Mouse (Mus musculus) gastrocnemius, adult 2 months (tissue): Measurements from ENCODE around the gene Igll1. TPM values are rescaled to one million over a fixed set of nuclear protein-coding genes. Genes with fewer than 3 reads are reported as not detected.
A peak's percentile ranks its signal among the peaks of the same experiment; 100 is the strongest.
"Not testable (repeated sequence)": the region's sequence is repeated elsewhere in the genome, so short reads cannot be mapped to it uniquely, and the experiment has no call there.

ENCODE experiments used
- DNase-seq: peaks from one replicate; pipeline ENCODE4 v3.0.0; 2022
- H3K27ac ChIP-seq: fragments of 200-600 bp; 2 replicates; pipeline ENCODE4 v1.8.1; 2022; ENCODE audit warnings: mild to moderate bottlenecking
- H3K4me3 ChIP-seq: fragments of 200-600 bp; 2 replicates; pipeline ENCODE4 v1.8.1; 2022; ENCODE audit warnings: mild to moderate bottlenecking, moderate library complexity
- CTCF ChIP-seq: fragments of 200-600 bp; IDR thresholded peaks from 2 replicates; pipeline ENCODE4 v1.8.1; 2022; ENCODE audit warnings: antibody characterized with exemption, mild to moderate bottlenecking, moderate library complexity
- intact Hi-C: fragments of 180-260 bp; cut with DNase I; formaldehyde crosslinking; loops from one replicate; pipeline ENCODE4 v1.15.1; 2025
- total RNA-seq, 2 experiments: library from RNA; stranded (reverse); gene quantifications; 2 replicates each; pipeline ENCODE4 v1.2.3; 2021

The Igll1 gene
- total RNA-seq, 2 experiments from 2014 or later = not detected

DNA sequence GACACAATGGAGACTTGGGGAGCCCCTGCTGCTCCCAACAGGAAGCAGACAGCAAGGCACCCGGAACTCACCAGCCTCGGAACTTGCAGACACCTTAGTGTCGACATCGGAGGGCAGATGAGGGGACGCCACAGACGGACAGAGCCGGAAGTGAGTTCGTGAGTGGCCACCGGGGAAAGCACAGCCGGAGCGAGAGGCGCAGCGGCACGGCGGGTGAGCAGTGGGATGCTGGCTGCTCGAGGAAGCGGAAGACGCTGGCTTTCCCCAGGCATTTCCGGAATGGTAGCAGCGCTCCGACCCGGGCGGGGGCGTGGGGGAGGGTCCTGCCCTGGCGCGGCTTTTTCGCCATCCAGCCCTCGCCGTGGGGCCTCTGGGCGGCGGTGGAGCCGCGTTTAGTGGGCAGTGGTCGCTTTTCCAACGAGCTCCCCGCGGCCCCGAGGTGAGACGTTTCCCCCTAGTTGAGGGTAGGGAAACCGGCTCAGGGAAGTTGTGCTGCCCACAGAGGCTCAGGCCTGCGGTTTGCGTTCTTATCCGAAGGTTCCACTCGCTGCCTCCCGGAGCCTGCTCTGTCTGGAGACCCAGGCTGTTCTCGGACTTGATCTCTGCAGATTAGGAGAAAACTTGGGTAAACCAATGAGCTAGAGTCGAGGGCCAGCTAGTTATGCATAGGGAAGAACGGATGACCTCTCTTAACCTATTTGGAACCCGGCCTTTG lies 7.0 kb upstream of the Igll1 start, which contains the start of the genes Top3b and Vpreb1:
Gene Top3b (plus strand): TSS at position 120 of the 715 bp plus-strand sequence.
Gene Vpreb1 (minus strand): TSS at position 227 of the 715 bp plus-strand sequence.
- intact Hi-C loops = no loop called here
- Histone ChIP-seq H3K27ac (peak within 1 kb of the TSS; percentile 95), H3K4me3 (peak within 1 kb of the TSS; percentile 92)
- DNase-seq = peak; percentile 92
- peak; percentile 37; the same call in 1 of the 2 replicates for TF ChIP-seq CTCF

DNA sequence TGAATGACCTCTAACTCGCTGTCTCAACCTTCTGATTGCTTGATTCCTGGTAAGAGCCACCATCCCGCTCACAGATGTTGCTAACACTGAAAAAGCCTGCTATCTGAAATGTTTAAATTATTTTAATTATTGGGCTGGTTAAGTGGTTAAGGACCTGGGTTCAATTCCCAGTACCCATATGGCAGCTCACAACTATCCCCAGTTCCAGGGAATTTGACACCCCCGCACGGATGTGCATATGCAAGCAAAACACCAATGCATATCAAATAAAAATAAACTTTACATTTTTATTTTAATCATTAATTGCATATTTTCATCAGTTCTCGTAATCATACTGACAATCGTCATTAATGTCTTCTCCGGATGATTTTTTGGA lies 6.4 kb upstream of the Igll1 start:
- Histone ChIP-seq H3K4me3 (peak overlapping the region; percentile 92), H3K27ac (peak overlapping the region; percentile 95)
- intact Hi-C loops = no loop called here
- no peak for TF ChIP-seq CTCF
- no peak for DNase-seq

DNA sequence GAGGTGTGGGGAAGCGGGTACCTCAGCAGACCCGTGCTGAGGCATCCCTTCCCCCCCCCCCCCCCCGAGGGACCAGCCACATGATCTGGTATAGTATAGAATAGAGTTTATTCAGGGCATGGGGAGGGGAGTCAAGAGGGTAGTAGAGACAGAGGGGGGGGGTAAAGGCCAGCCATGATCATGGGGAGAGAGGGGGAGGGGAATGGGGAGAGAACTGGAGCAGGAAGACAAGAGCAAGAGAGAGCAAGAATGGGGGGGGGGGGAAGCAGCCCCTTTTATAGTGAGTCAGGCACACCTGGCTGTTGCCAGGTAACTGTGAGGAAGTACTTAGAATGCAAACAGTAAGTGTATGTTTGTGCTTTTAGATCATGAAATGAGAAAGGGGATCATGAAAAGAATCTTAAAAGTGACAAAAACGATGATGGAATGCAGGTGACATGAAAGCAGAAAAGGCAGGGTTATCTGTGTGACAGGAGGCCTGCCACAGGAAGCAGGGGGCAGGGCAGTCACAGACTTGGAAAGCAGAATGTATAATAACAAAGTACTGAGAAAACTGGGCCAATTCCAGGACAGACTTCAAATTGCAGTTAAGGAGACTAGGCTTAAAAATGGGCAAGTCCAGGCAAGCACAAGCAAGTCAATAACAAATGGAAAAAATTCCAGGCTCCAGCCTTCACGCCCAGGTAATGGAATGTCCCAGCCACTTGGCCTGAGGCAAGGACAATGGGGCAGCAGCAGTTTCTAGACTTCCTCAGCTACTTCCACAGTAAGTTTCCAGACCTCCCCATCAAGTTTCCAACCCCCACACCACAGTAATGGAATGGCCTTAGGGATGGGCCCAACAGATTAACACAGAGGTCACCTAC lies 2.1 kb upstream of the Igll1 start:
- peak overlapping the region; percentile 56 for H3K27ac ChIP-seq
- DNase-seq = no peak
- TF ChIP-seq CTCF = no peak
- H3K4me3 ChIP-seq = no peak overlapping the region
- intact Hi-C loops = no loop called here

DNA sequence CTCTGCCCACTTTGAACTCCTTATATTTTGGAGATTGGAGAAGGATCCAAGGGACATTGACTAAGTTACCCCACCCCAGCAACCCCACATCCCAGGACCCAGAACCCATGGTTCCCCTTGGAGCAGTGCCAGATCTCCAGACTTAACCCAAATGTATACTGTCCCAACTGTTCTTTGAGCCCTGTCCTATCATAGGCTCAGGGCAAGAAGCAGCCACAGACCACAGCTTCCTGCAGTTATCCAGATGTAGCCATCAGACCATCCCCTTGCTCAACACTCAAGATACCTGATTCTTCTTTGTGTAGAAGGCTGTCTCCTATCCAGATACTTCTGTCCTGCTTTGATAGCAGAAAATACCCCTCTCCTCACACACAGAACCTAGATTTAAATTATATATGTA lies 1.4 kb upstream of the Igll1 start:
- intact Hi-C loops = no loop called here
- Histone ChIP-seq H3K27ac (peak overlapping the region; percentile 12; the same call in 1 of the 2 replicates), H3K4me3 (no peak overlapping the region)
- TF ChIP-seq CTCF = no peak
- DNase-seq = no peak

DNA sequence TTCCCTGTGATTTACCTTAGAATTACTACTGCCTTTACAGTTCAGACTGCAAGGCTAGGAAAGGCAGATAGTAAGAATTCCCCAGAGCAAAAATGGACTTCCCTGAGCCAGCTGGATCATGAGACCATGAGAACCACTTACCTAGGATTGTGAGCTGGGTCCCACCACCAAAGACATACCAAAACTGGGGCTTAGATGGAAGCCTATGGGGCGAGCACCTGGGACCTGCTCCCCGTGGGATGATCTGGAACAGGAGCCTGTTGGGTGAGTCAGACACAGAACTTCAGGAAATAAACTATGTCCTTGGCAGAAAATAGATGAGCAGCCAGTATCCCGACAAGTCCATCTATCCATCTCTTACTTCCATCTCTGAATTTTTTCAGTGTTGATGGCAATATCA lies 1.5 kb downstream of the Igll1 start:
- DNase-seq = no peak
- intact Hi-C loops = no loop called here
- TF ChIP-seq CTCF = no peak

DNA sequence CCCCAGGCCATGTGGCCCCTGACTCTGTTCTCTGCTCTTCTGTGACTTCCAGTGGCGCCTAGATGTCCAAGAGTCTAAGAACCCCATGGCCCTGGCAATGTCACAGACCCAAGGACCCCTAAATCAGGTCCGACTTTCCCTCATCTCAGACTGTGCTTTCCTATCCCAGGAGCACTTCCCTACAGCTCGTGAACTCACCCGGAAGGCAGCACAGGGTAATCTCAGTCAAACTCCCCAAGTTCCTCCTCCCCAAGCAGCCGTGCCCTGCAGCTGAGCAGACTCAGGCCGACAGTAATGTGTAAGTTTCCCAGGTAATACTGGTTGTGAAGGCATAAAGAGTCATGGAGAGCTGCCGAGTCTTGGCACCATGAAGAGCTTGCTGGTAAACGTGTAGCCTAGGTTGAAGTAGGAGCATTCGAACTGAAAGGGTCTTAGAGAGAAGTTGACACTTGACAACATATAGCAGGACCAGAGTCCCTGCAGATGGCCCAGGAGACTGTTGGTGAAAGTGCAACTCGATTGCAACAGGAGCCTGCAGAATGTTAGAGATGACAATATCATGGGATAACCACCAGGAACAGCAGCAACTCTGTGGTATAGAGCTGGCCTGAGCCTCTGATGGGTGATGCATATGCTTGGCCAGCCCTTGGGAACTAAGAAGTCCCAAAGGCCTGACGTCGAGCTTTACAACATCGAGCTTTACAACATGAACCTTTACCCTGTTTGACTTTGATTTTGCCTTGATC lies 6.9 kb downstream of the Igll1 start:
- DNase-seq = no peak
- TF ChIP-seq CTCF = no peak
- Histone ChIP-seq H3K4me3 (no peak overlapping the region), H3K27ac (no peak overlapping the region)
- intact Hi-C loops = loop anchor here (5.0 kb wide), 1 partner anchor 55 kb away; no protein-coding TSS in a partner anchor

More for the DNA sequence above, 1.5 kb downstream of the Igll1 start:
- H3K27ac ChIP-seq = no peak overlapping the region
- H3K4me3 ChIP-seq = no peak overlapping the region

DNA sequence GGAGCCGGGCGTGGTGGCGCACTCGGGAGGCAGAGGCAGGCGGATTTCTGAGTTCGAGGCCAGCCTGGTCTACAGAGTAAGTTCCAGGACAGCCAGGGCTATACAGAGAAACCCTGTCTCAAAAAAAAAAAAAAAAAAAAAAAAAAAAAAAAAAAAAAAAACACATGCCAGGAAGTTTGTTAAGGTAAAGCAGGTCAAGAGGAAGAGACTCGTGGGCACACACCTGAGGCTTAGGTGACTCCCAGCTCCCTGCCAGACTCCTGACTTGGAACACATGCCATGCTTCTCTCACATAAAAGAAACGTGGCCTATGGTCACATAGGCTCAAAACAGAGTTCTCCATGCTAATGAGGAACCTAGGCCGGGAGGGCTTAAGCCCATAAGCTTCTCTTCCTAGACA lies 7.7 kb downstream of the Igll1 start:
- H3K27ac ChIP-seq, DNase-seq, H3K4me3 ChIP-seq: not testable (repeated sequence)
- intact Hi-C loops = loop anchor here (5.0 kb wide), 1 partner anchor 56 kb away; no protein-coding TSS in a partner anchor

DNA sequence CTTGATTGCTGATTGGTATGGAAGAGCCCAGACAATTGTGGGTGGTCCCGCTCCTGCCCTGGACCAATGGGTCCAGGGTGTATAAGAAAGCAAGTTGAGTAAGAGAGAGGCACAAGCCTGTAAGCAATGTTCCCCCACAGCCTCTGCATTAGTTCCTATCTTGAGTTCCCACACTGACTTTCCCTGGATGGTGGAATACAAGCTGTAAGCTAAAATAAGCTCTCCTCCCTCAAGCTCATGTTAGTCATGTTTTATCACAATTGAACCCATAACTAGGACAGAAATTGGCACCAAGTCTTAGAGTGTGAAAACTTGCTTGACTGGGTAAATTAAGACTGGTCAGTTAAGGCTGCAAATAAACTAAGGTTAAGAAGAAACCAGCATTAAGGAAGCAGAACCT lies 8.2 kb downstream of the Igll1 start:
- Histone ChIP-seq H3K27ac (no peak overlapping the region; the same call in 1 of the 2 replicates), H3K4me3 (no peak overlapping the region)
- TF ChIP-seq CTCF = no peak
- no peak for DNase-seq
- intact Hi-C loops = loop anchor here (5.0 kb wide), 1 partner anchor 57 kb away; no protein-coding TSS in a partner anchor

DNA sequence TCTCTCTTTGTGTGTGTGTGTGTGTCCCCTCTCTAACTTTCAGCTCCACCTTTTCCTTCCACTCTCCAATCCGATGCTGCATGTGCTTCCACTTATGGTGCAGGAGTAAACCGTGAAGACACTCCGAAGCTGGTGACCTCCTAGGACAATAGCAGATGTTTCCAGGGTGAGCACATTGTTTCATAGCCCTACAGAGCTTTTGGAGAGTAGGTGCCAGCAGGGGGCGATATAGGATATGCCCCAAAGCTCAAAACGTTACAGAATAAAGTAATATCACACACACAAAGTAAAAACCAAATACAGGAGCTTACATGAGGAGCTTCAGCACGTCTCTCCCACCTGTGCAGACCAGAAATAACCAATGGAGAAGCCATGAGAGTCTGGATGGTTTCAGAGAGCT lies 8.9 kb downstream of the Igll1 start:
- Histone ChIP-seq H3K4me3 (no peak overlapping the region), H3K27ac (no peak overlapping the region; the same call in 1 of the 2 replicates)
- peak; percentile 51 for DNase-seq
- TF ChIP-seq CTCF = peak; percentile 80
- intact Hi-C loops = loop anchor here (5.0 kb wide), 1 partner anchor 57 kb away; no protein-coding TSS in a partner anchor

DNA sequence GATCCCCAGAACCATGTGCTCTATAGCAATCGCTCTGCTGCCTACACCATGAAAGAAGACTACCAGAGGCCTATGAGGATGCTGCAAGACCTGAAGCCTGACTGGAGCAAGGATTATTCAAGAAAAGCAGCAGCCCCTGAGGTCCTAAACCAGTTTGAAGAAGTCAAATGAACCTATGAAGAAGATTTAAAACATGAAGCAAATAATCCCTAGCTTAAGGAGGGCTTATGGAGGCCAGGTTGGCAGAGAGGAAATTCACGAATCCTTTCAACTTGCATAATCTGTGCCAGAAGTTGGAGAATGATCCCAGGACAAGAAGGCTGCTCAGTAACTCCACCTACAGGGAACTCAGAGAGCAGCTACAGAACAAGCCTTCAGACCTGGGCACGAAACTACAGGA lies 11.4 kb downstream of the Igll1 start:
- Histone ChIP-seq H3K27ac (no peak overlapping the region), H3K4me3 (no peak overlapping the region)
- intact Hi-C loops = no loop called here
- DNase-seq = no peak
- TF ChIP-seq CTCF = no peak

DNA sequence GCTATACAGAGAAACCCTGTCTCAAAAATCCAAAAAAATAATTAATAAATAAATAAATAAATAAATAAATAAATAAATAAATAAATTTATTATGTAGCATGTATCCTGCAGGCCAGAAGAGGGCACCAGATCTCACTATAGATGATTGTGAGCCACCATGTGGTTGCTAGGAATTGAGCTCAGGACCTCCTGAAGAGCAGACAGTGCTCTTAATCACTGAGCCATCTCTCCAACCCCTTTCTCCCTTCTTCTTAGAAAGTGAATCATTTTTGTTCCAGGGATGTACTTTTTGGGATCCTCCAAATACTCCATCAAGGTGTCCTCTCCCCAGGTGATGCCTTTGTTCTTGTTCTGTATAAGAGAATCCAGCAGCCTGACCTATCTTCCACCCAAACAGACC lies 14.6 kb downstream of the Igll1 start:
- intact Hi-C loops = no loop called here
- TF ChIP-seq CTCF = no peak
- DNase-seq = no peak

DNA sequence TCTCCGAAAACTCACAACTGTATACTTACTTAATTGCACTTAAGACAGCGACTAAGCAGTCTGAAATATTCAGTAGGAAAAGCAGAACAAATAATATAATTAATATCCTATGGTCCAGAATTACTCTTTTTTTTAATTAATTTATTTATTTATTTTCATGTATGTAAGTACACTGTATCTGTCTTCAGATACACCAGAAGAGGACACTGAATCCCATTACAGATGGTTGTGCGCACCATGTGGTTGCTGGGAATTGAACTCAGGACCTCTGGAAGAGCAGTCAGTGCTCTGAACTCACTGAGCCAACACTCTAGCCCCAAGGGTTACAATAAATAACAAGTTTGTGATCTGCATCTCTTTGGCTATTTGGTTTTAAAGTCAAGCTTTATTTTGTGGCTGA lies 34.1 kb downstream of the Igll1 start:
- DNase-seq = no peak
- no peak overlapping the region for H3K27ac ChIP-seq
- H3K4me3 ChIP-seq = no peak overlapping the region
- no peak for TF ChIP-seq CTCF
- intact Hi-C loops = no loop called here

More for the DNA sequence above, 14.6 kb downstream of the Igll1 start:
- no peak overlapping the region for H3K27ac ChIP-seq
- no peak overlapping the region for H3K4me3 ChIP-seq
